Mouse (Mus musculus) spleen, adult 12 weeks (tissue): ENCODE data around the gene Gm10750.
"Not testable (repeated sequence)": the region's sequence is repeated elsewhere in the genome, so short reads cannot be mapped to it uniquely, and the experiment has no call there.

Source experiments
- DNase-seq: peaks from one replicate; pipeline ENCODE4 v3.0.0; 2022; ENCODE audit warnings: low spot score

Gm10750 gene

DNA sequence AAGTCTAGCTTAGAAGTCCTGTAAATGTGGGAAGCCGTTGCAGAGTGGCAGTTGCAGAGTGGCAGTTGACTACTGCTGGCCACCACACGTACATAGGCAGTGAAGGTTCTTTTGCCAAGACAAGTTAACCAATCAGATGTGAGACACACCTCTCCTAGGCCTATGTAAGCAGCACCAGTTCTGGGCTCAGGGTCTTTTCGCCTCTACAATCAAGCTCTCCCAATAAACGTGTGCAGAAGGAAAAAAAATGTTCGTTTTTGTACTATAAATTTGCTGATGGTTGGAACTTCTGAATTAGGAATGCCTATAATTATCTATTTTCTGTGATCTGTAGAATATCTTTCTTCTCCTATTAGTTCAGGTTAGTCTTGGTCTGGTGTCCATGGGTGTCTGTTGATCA is at the start of gene Gm10750:
Gene Gm10750, minus strand, starts transcription at position 101 of the 400 bp plus-strand sequence.
- not testable (repeated sequence) for DNase-seq

DNA sequence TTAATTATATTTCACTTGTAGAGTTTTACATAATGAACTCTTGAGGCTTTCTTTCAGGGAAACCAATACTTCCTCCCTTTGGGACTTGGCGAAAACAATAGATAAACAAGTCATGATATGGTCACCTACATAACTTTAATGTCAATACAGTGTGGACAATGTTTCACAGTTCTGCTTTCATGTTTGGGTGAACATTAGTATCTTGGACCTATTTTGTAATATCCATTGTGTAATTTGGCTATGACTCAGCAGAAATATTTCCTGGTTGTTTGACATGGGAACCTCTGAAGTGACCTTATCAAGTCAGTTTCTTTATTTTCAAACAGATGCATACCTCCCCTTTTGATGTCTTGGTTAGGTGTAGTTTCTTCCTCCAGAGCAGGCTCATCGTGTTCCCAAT is 12.2 kb downstream of the Gm10750 start:
- DNase-seq = no peak

DNA sequence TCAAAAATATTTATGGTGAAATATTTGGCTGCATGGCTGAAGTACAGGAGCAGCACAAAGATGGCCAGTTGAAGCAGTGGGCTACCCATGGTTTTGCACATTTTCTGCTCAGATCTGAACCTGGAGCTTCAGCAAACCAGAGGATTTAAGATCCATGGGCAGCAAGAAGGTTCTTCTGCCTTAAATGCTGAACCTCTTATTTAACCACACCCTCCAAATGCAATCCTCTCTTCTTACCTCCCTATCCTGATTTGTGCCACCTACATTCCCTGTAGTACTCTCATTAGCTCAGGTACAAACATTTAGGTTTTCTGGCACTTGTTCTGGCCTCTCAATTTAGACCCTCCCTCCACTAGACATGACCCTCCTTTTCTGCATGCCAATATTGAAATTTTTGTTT is 13.9 kb downstream of the Gm10750 start, which contains the start of gene Gm1330:
Gene Gm1330, minus strand, starts transcription at position 101 of the 400 bp plus-strand sequence.
- no peak for DNase-seq

GRCm38 (mm10) chr2:148995133-148995532 is 21.9 kb downstream of the Gm10750 start:
- no peak for DNase-seq
